Mouse (Mus musculus): ENCODE results near the gene Gm21870. TPM values are rescaled to one million over a fixed set of nuclear protein-coding genes. Genes with fewer than 3 reads are reported as not detected.

Gene Gm21870
- not detected for polyA plus RNA-seq (2014; fragmentation: Illumina TruSeq; extraction: RNeasy Lipid Tissue Mini Kit (QIAGEN cat#74804); ENCODE audit: low replicate concordance)

GRCm38 (mm10) chrX:33986716-33987115 is at the start of gene Gm21870:
Gene Gm21870, minus strand, starts transcription at chrX:33986816.

GRCm38 (mm10) chrX:33956440-33956839 is 30.2 kb downstream of the Gm21870 start, which contains the start of gene Btbd35f6:
Gene Btbd35f6, minus strand, starts transcription at chrX:33956540.

Other genes starting within 250 kb of the Gm21870 start
- not detected for gene Btbd35f6, start 30.3 kb downstream of the Gm21870 start, polyA plus RNA-seq (2014; fragmentation: Illumina TruSeq; extraction: RNeasy Lipid Tissue Mini Kit (QIAGEN cat#74804); ENCODE audit: low replicate concordance)
- gene Btbd35f9, start 174.7 kb upstream of the Gm21870 start, polyA plus RNA-seq (2014; fragmentation: Illumina TruSeq; extraction: RNeasy Lipid Tissue Mini Kit (QIAGEN cat#74804); ENCODE audit: low replicate concordance) = not detected

All from small intestine, adult 10 weeks (tissue).